Mouse (Mus musculus) cerebellum, adult 9-10 months (tissue): Measurements from ENCODE around the gene Scn10a.

ENCODE experiments used
- DNase-seq: peaks from one replicate; pipeline ENCODE4 v3.0.0; 2022

The Scn10a gene

DNA sequence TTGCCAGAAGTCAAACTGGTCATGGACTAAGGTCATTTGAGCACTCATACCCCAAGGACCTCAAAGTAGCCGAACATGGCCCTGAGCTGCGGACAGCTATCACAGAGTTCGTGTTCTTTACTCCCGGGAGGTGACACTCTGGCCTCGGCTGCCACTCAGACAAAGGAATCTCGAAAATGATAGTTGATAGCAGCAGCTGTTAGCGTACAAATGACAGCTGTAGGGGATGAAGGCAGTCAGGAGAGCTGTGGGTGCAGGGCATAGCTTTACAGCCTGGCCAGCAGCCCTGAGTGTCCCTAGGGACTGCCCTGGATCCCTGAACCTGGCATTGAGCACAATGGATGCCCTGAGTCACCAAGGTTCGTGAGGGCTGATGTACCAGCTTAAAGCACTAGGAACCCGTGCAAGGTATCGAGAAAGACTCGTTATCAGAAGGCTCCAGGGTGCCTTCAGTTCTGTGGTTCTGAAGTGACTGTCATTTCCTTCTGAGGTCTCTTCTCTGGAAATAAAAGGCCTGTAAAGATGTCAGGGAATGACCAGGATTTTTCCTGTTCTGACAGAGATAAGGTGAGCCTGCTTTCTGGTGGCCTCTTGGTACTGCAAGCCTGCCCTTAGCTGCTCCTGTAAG is 84.8 kb downstream of the Scn10a start:
- no peak for DNase-seq

GRCm38 (mm10) chr9:119633475-119633874 is 85.6 kb downstream of the Scn10a start:
- DNase-seq: no peak

- no peak for DNase-seq
Measured at GRCm38 (mm10) chr9:119632801-119633200, 86.3 kb downstream of the Scn10a start.

GRCm38 (mm10) chr9:119631899-119632533 is 87.1 kb downstream of the Scn10a start:
- peak; percentile 23 for DNase-seq

- no peak for DNase-seq
Measured at GRCm38 (mm10) chr9:119631393-119631898, 87.7 kb downstream of the Scn10a start.

DNA sequence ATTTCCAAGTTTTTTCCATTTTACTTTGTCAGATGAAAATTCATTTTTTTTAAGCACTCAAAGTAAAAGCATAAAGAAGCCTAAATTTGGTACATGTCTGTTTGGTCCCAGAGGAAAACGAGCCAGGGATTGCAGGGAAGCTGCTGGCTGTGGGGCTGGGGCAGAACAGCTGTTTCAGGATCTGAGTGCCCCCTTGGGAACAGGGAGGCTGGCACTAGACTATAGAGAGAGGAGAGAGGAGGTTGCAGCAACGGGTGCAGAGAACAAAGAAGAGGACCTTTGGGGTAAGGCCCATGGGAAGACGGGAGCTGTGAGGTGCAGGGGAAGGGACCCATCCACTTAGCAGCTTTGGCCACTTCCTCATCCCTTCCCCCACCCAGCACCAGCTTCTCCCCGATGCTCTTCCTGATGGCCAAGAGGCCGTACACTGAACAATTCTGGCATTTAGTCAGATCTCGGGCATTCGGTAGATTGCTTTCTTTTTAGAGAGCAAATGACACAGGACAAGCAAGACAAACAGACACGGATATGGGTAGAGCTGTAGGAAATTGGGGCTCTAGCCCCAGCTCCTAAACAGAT is 90.3 kb downstream of the Scn10a start:
- no peak for DNase-seq

DNA sequence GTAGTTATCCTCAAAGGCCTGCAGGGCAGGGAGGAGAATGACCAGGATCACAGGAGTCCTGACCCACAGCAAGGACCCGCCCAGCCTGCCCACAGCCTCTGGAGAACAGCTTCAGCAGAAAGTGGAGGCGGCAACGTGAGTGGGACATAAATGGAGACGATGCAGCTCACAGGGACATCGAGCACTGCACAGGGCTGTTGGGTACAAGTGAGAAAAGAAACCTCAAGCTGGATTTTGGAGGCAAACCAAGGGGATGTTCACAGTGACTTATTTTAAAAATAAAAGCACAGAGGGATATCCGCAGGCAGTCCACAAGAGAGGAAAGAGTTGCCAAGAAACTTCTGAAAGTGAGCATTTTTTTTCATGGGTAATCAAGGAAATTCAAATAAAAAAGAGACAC is 91.9 kb downstream of the Scn10a start:
- no peak for DNase-seq

GRCm38 (mm10) chr9:119624151-119624550 is 95.0 kb downstream of the Scn10a start:
- DNase-seq: no peak

- no peak for DNase-seq
Measured at GRCm38 (mm10) chr9:119614798-119615197, 104.3 kb downstream of the Scn10a start.

GRCm38 (mm10) chr9:119610563-119611166 is 108.5 kb downstream of the Scn10a start:
- no peak for DNase-seq

- DNase-seq: no peak
Measured at GRCm38 (mm10) chr9:119606906-119607305, 112.2 kb downstream of the Scn10a start.

DNA sequence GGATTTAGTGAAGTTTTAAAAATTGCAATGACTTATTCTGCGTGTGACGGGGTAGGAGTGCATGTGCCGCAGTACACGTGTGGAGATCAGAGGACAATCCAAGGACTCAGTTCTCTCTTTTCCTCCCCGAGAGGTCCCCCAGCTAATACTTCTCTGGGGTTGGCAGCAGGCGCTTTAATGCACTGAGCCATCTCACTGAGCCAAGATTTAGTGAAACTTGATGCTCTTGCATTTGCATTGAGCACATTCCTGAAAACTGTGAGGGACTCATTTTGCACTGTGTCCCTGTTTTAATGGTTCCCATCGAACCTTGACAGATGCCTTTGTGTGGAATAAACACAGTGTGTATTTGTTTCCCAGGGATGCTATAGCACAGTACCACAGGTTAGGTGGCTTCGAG is 114.5 kb downstream of the Scn10a start:
- DNase-seq: no peak

DNA sequence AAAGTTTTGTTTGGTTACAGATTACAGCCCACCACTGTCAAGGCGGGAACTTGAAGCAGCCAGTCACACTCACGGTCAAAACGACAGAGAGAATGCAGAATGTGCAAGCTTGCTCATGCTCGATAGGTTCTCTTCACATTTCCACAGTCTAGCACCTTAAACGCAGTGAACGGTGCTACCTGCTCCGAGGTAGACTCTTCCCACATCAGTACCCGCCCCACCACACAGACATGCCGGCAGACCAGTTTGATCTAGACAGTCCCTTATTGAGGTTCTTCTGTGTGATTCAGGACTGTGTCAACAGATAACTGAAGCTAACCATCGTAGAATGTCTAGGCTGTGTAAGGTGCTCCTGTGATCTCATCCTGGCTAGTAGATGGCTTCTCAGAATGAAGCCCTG is 120.6 kb downstream of the Scn10a start:
- DNase-seq: no peak

GRCm38 (mm10) chr9:119597332-119597731 is 121.8 kb downstream of the Scn10a start:
- no peak for DNase-seq

DNA sequence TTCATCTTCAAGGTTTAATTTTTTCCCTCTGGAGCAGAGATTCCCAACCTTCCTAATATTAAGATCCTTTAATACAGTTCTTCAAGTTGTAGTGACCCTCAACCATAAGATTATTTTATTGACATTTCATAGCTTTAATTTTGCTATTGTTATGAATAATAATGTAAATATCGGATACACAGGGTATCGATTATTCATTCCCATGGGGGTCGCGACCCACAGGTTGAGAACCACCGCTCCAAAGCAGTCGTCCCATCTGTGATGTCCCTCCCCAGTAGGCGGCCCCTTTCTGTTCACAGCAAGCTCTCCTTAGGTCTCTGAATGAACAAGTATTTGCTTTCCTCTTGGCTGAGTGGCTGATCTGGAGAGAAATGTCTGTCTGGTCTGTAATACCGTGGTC is 129.5 kb downstream of the Scn10a start:
- DNase-seq: no peak

DNA sequence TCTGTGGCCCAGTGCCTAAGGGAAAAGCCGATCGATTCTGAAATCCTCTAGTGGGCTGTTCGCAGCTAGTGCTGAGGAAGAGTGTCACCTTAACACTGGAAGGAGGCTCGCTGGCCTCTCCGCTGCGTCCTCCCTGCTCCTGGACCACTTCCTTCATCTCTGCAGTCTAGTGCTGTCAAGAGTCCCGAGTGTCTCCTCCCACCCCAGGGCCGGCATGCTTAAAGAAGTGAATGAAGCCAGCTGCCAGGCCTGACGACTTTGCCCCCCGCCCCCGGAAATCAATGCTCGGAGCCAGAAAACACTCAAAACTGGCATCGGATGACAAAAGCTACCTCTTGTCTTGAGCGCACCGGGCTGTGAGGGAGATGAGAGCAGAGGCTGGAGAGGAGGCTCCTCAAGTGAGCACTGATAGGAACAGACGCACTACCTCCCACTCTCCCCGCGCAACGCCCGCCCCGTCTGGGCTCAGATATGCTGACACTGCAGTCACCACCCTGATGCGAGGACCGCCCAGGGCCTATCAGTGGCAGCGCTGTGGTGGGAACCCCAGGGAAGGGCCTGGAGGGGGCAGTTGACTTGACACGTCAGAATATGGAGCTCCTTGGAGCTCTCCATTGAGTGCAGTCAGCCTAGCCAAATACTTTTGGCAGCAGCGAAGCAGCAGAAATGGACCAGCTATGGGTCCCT is 130.2 kb downstream of the Scn10a start:
- no peak for DNase-seq

DNA sequence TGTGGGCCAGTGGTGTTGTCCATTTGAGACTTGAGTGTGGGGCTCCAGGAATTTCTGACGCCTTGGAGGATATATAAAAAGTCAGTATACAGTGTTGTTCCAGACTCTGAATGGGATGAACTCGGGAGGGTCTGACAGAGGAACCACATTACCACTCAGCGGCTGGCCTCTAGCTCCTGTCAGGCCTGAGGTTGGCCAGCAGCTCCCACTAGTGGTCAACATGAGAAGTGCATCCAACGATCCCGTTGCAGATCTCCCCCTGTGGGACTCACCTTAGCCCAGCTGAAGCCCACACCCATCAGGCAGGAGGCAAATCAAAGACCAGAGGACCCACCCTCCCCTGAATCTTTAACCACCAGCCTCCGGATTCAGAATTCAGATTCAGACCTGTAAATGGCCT is 138.5 kb downstream of the Scn10a start:
- peak; percentile 49 for DNase-seq

DNA sequence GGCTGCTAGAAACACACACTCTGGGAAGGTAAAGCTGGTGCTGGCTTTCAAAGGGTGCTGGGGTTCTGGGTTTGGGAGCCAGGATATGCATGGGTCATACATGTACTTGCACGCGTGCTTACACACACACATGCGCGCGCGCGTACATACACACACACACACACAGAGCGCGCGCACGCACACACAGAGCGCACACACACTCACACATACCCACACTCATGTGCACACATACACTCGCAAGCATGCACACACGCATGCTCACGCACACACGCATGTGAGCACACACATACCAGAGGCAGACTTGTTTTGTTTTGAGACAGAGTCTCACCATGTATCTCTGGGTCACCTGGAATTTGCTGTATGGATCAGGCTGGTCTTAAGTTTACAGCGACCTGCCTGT is 138.9 kb downstream of the Scn10a start:
- no peak for DNase-seq

DNA sequence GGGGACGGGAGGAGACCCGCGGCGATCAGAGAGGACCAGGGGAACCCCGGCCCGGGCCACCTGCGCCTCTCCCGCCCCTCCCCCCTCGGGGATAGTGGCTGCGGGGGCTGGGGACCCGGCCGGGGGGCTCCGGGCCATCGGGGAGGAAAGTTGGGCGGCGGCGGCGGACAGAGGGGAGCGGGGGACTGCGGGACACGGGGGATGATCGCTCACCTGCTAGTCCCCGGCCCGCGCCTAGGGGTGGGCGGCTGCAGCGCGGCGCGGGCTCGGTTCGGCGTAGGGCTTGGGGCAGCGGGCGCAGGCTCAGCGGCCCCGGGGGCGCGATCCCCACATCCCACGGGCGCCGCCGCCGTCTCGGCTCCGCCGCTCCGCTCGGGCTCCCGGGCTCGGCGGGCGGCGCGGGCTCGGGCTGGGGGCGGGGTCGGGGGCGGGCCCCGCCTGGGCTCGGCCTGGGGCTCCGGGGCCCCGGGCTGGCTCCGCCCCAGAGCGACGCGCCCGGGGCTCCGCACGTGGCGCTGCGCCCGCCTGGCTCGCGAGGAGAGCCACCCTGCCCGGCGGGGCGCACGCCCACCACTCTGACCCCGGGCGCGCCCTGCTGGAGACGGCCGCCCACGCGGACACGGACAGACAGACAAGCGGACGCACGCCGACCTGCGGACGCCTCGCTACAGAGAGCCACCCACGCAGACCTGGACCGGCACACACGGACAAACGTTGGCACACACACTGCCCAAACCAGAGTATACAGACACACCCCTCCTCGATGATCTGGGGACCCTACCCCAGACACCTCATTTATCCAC is 140.3 kb downstream of the Scn10a start, which contains the start of gene Scn5a:
Gene Scn5a (minus strand): TSS at position 381 of the 803 bp plus-strand sequence.
- no peak for DNase-seq

DNA sequence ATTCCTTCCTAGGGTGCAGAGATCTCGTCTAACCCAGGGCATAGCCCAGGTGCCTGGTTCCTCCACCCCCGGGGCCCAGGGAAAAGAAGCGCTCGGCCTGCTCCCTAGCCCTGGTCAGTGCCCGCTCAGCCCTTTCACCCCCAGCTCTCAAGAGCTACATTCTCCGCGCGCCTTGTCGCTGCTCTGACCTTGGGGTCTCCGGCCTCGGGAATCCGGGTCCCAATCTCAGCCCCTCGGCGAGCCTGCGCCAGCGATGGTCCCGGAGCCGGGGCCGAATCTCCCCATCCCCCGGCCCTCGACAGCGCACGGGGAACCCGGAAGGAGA is 140.8 kb downstream of the Scn10a start:
- DNase-seq: no peak

- no peak for DNase-seq
Measured at GRCm38 (mm10) chr9:119576977-119577376, 142.1 kb downstream of the Scn10a start.

DNA sequence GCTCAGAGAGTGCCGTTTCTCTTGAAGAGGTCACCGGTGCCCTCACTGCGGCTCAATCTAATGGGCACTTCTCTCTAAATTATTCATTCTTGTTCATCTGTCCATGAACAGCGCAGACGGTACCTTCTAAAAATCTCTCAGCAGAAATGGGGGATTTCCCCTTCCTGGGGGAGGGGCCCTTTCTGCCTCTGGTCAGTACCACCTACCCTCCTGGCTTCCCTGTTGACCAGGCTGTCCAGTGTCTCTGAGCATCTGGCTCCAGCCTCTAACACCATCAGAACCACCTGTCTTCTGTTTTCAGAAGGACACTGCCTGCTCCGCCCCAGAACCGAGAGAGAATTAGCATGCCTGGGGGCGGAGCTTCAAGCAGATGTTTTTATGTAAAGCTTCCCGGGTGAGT is 143.4 kb downstream of the Scn10a start:
- no peak for DNase-seq

- DNase-seq: no peak
Measured at GRCm38 (mm10) chr9:119574366-119574765, 144.8 kb downstream of the Scn10a start.
